Comparison of ENCODE assay signal across 8 mouse cellular contexts in the genomic region with DNA sequence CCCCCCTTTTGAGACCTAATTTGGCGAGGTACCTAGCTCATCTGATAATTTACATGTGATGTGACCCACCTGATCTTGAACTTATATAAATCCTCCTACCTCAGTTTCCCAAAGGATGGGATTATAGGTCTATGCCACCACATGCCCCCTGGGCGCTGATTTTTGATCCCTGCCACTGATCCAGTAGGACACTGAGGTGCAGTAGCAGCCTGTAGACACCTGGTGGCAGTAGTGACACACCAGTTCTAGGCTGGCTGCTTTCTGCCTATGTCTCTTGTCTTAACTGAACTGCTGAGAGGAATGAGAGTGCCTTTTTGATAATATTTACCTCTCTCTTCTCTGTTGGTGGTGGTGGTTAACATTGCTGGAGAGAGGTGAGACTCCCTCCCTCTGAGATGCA.
A peak's percentile ranks its signal among the peaks of the same experiment; 100 is the strongest.
DNase-seq lines count a peak whose midpoint lies in the region; ATAC-seq and TF ChIP-seq lines count a peak whose summit lies in the region.

No protein-coding gene starts in this region.

- H3K4me3 ChIP-seq in MEL (ENCODE audit: control insufficient read depth in 1 of 2, insufficient read depth in 1 of 2, low read depth in 2 of 2, low read length in 2 of 2) = no peak overlapping the region
- H3K4me3 ChIP-seq in bone marrow, adult 2 months (replicated peaks; ENCODE audit: control insufficient read depth, low read depth, low read length) = no peak overlapping the region
- no peak overlapping the region for H3K4me3 ChIP-seq in embryonic facial prominence, embryonic 13.5 days

- H3K4me2 ChIP-seq in embryonic facial prominence, embryonic 13.5 days = peak overlapping the region; percentile 31; the same call in 1 of the 2 replicates

- no peak for ATAC-seq in embryonic facial prominence, embryonic 13.5 days (ENCODE audit: insufficient number of reproducible peaks, insufficient read depth, low FRiP score, low TSS enrichment, low read depth)
- no peak for ATAC-seq in inflammation-experienced regulatory T-cells, adult 6 months

- no peaks in the 10 kb centered on the region for H3K9me3 ChIP-seq in MEL (replicated peaks; ENCODE audit: insufficient read depth, low read length)
- H3K9me3 ChIP-seq in embryonic facial prominence, embryonic 13.5 days = no peaks in the 10 kb centered on the region

- TF ChIP-seq RAD21 in MEL (IDR thresholded peaks at IDR 0.05; ENCODE audit: low read depth, low read length) = peak; percentile 91

- TF ChIP-seq CTCF in MEL (IDR thresholded peaks at IDR 0.05 in 2 of 3, conservative IDR thresholded peaks at IDR 0.05 in 1 of 3; ENCODE audit: control insufficient read depth in 1 of 3, insufficient read depth in 1 of 3, low read depth in 2 of 3, low read length in 3 of 3, poor library complexity in 1 of 3, severe bottlenecking in 1 of 3) = peak; percentile 86 to 97 (median 96)
- peak; percentile 85 for TF ChIP-seq CTCF in bone marrow, adult 2 months (IDR thresholded peaks at IDR 0.05; ENCODE audit: control insufficient read depth, insufficient read depth, low read length)

- H3K79me2 ChIP-seq in MEL (ENCODE audit: control insufficient read depth, insufficient read depth, low read length, poor library complexity) = no peaks in the 10 kb centered on the region

- intact Hi-C loops in heart, postnatal 10 days (cut with DNase I) = loop anchor here (2.0 kb wide), 3 partner anchors 121 to 513 kb away; no protein-coding TSS in a partner anchor

- 44% methylated on average over 2 of the region's 2 CpGs for WGBS in bone marrow, adult 2 months
- WGBS in embryonic facial prominence, embryonic 13.5 days = 17% methylated on average over 2 of the region's 2 CpGs

- peak; percentile 76 for DNase-seq in MEL (ENCODE audit: low read depth, low spot score)
- peak; percentile 72 to 83 for DNase-seq in heart, postnatal 10 days
- DNase-seq in layer of hippocampus, adult 9-10 months (ENCODE audit: low spot score) = peak; percentile 84
- DNase-seq in lung, postnatal 25 days (ENCODE audit: low spot score) = peak; percentile 70
- peak; percentile 75 for DNase-seq in right cerebral cortex, postnatal 25 days

- peaks cover 0 to 2% of the 10 kb centered on the region in 2 experiments; a peak in 1 of 4 replicates for H3K4me1 ChIP-seq in MEL (ENCODE audit: control insufficient read depth in 1 of 2, insufficient read depth in 2 of 2, low read length in 2 of 2)
- H3K4me1 ChIP-seq in bone marrow, adult 2 months (ENCODE audit: control insufficient read depth, insufficient read depth, low read length) = no peaks in the 10 kb centered on the region
- peaks cover 37% of the 10 kb centered on the region for H3K4me1 ChIP-seq in embryonic facial prominence, embryonic 13.5 days

- TF ChIP-seq POLR2A in MEL (IDR thresholded peaks at IDR 0.05; ENCODE audit: control insufficient read depth in 1 of 2, insufficient read depth in 1 of 2, low read depth in 1 of 2, low read length in 2 of 2, poor library complexity in 1 of 2) = no peak
- no peak for TF ChIP-seq POLR2A in bone marrow, adult 2 months (IDR thresholded peaks at IDR 0.05; ENCODE audit: borderline replicate concordance, control insufficient read depth, low read depth, low read length)

- no peak overlapping the region for H3K27ac ChIP-seq in MEL (ENCODE audit: control insufficient read depth, low read depth, low read length)
- no peak overlapping the region for H3K27ac ChIP-seq in bone marrow, adult 2 months (ENCODE audit: control insufficient read depth, insufficient read depth, low read depth, low read length, poor library complexity)
- peak overlapping the region; percentile 48; the same call in 1 of the 2 replicates for H3K27ac ChIP-seq in embryonic facial prominence, embryonic 13.5 days

- no peaks in the 10 kb centered on the region for H3K27me3 ChIP-seq in MEL (ENCODE audit: control insufficient read depth in 1 of 2, insufficient read depth in 2 of 2, low read length in 2 of 2)
- no peaks in the 10 kb centered on the region for H3K27me3 ChIP-seq in embryonic facial prominence, embryonic 13.5 days

- H3K9ac ChIP-seq in MEL (ENCODE audit: control insufficient read depth, low read depth, low read length, poor library complexity, severe bottlenecking) = no peak overlapping the region
- H3K9ac ChIP-seq in embryonic facial prominence, embryonic 13.5 days = no peak overlapping the region

- H3K36me3 ChIP-seq in MEL (ENCODE audit: control insufficient read depth in 1 of 2, insufficient read depth in 2 of 2, low read length in 2 of 2) = no peaks in the 10 kb centered on the region
- no peaks in the 10 kb centered on the region for H3K36me3 ChIP-seq in embryonic facial prominence, embryonic 13.5 days

- no peak for TF ChIP-seq EP300 in MEL (IDR thresholded peaks at IDR 0.05; ENCODE audit: low read depth in 1 of 2, low read length in 2 of 2)

TF ChIP-seq in MEL, 35 proteins besides CTCF, POLR2A, EP300 and RAD21:
- TF ChIP-seq NRF1 (IDR thresholded peaks at IDR 0.05; ENCODE audit: insufficient read depth, low read depth, low read length, poor library complexity, severe bottlenecking) = no peak
- TF ChIP-seq HCFC1 (IDR thresholded peaks at IDR 0.05; ENCODE audit: low read depth, low read length) = no peak
- peak; percentile 87 for TF ChIP-seq SMC3 (IDR thresholded peaks at IDR 0.05; ENCODE audit: low read depth, low read length)
- peak; percentile 74 for TF ChIP-seq ZC3H11A (IDR thresholded peaks at IDR 0.05; ENCODE audit: low read depth, low read length)
- no peak for TF ChIP-seq GATA1 (IDR thresholded peaks at IDR 0.05; ENCODE audit: low read depth, low read length)
